Mouse (Mus musculus): Measurements from ENCODE around the gene Gbp8. TPM values are rescaled to one million over a fixed set of nuclear protein-coding genes. Genes with fewer than 3 reads are reported as not detected.
"Not testable (repeated sequence)": the region's sequence is repeated elsewhere in the genome, so short reads cannot be mapped to it uniquely, and the experiment has no call there.

Gbp8 gene
- 1.2 and 1.4 TPM in 2 replicates for polyA plus RNA-seq (2014; fragmentation: Nextera tagmentation; extraction: Ambion mirVana)

- not testable (repeated sequence) for H3K4me2 ChIP-seq (replicated peaks; ENCODE audit: low read depth, low read length); H3K4me3 ChIP-seq (ENCODE audit: low read depth, low read length); H3K27ac ChIP-seq (ENCODE audit: low read length); H3K9ac ChIP-seq (replicated peaks; ENCODE audit: low read depth, low read length); H3K9me3 ChIP-seq (ENCODE audit: control insufficient read depth, low read depth, low read length); H3K36me3 ChIP-seq (ENCODE audit: control insufficient read depth, insufficient read depth, low read length); H3K4me1 ChIP-seq (ENCODE audit: control insufficient read depth, insufficient read depth, low read length); H3K27me3 ChIP-seq (ENCODE audit: control insufficient read depth, insufficient read depth, low read length); ATAC-seq (ENCODE audit: insufficient number of reproducible peaks, insufficient read depth, low FRiP score, low read depth)
- WGBS = 19% methylated on average over 2 of the region's 2 CpGs
Measured at GRCm38 (mm10) chr5:105139409-105140088, at the start of gene Gbp8, which contains the start of the genes Gbp9 and Gbp4. Gene Gbp8, minus strand, starts transcription at chr5:105139540. Gene Gbp9, minus strand, starts transcription at chr5:105139539. Gene Gbp4, minus strand, starts transcription at chr5:105139586.

GRCm38 (mm10) chr5:105181446-105181845, 42.1 kb upstream of the Gbp8 start:
- no peak overlapping the region for H3K27ac ChIP-seq (ENCODE audit: low read length)
- no peak for ATAC-seq (ENCODE audit: insufficient number of reproducible peaks, insufficient read depth, low FRiP score, low read depth)
- no peaks in the 10 kb centered on the region for H3K36me3 ChIP-seq (ENCODE audit: control insufficient read depth, insufficient read depth, low read length)
- H3K9me3 ChIP-seq (ENCODE audit: control insufficient read depth, low read depth, low read length) = no peaks in the 10 kb centered on the region
- H3K4me1 ChIP-seq (ENCODE audit: control insufficient read depth, insufficient read depth, low read length) = no peaks in the 10 kb centered on the region
- no peaks in the 10 kb centered on the region for H3K27me3 ChIP-seq (ENCODE audit: control insufficient read depth, insufficient read depth, low read length)
- H3K9ac ChIP-seq (replicated peaks; ENCODE audit: low read depth, low read length) = no peak overlapping the region
- H3K4me3 ChIP-seq (ENCODE audit: low read depth, low read length) = no peak overlapping the region
- H3K4me2 ChIP-seq (replicated peaks; ENCODE audit: low read depth, low read length) = no peak overlapping the region

GRCm38 (mm10) chr5:105156582-105156981, 17.2 kb upstream of the Gbp8 start:
- Histone ChIP-seq H3K4me3 (ENCODE audit: low read depth, low read length) (no peak overlapping the region), H3K4me1 (ENCODE audit: control insufficient read depth, insufficient read depth, low read length) (no peaks in the 10 kb centered on the region), H3K27ac (ENCODE audit: low read length) (no peak overlapping the region), H3K9ac (replicated peaks; ENCODE audit: low read depth, low read length) (no peak overlapping the region), H3K9me3 (ENCODE audit: control insufficient read depth, low read depth, low read length) (no peaks in the 10 kb centered on the region), H3K36me3 (ENCODE audit: control insufficient read depth, insufficient read depth, low read length) (no peaks in the 10 kb centered on the region), H3K4me2 (replicated peaks; ENCODE audit: low read depth, low read length) (no peak overlapping the region), H3K27me3 (ENCODE audit: control insufficient read depth, insufficient read depth, low read length) (no peaks in the 10 kb centered on the region)
- ATAC-seq (ENCODE audit: insufficient number of reproducible peaks, insufficient read depth, low FRiP score, low read depth) = no peak
- 80% methylated on average over 5 of the region's 5 CpGs for WGBS

- Histone ChIP-seq H3K9ac (replicated peaks; ENCODE audit: low read depth, low read length) (no peak overlapping the region), H3K4me3 (ENCODE audit: low read depth, low read length) (no peak overlapping the region), H3K4me2 (replicated peaks; ENCODE audit: low read depth, low read length) (no peak overlapping the region), H3K27me3 (ENCODE audit: control insufficient read depth, insufficient read depth, low read length) (no peaks in the 10 kb centered on the region), H3K9me3 (ENCODE audit: control insufficient read depth, low read depth, low read length) (no peaks in the 10 kb centered on the region), H3K27ac (ENCODE audit: low read length) (no peak overlapping the region), H3K4me1 (ENCODE audit: control insufficient read depth, insufficient read depth, low read length) (no peaks in the 10 kb centered on the region), H3K36me3 (ENCODE audit: control insufficient read depth, insufficient read depth, low read length) (no peaks in the 10 kb centered on the region)
- no peak for ATAC-seq (ENCODE audit: insufficient number of reproducible peaks, insufficient read depth, low FRiP score, low read depth)
Measured at GRCm38 (mm10) chr5:105154049-105154448, 14.7 kb upstream of the Gbp8 start.

- H3K36me3 ChIP-seq (ENCODE audit: control insufficient read depth, insufficient read depth, low read length); H3K27me3 ChIP-seq (ENCODE audit: control insufficient read depth, insufficient read depth, low read length); H3K4me1 ChIP-seq (ENCODE audit: control insufficient read depth, insufficient read depth, low read length); H3K9ac ChIP-seq (replicated peaks; ENCODE audit: low read depth, low read length); ATAC-seq (ENCODE audit: insufficient number of reproducible peaks, insufficient read depth, low FRiP score, low read depth); H3K4me2 ChIP-seq (replicated peaks; ENCODE audit: low read depth, low read length); H3K27ac ChIP-seq (ENCODE audit: low read length); H3K9me3 ChIP-seq (ENCODE audit: control insufficient read depth, low read depth, low read length); H3K4me3 ChIP-seq (ENCODE audit: low read depth, low read length): not testable (repeated sequence)
- 58% methylated on average over 2 of the region's 2 CpGs for WGBS
Measured at GRCm38 (mm10) chr5:105148062-105148461, 8.7 kb upstream of the Gbp8 start.

- no peak for ATAC-seq (ENCODE audit: insufficient number of reproducible peaks, insufficient read depth, low FRiP score, low read depth)
- H3K27ac ChIP-seq (ENCODE audit: low read length) = no peak overlapping the region
- no peak overlapping the region for H3K4me3 ChIP-seq (ENCODE audit: low read depth, low read length)
- no peak overlapping the region for H3K4me2 ChIP-seq (replicated peaks; ENCODE audit: low read depth, low read length)
- no peaks in the 10 kb centered on the region for H3K36me3 ChIP-seq (ENCODE audit: control insufficient read depth, insufficient read depth, low read length)
- no peaks in the 10 kb centered on the region for H3K4me1 ChIP-seq (ENCODE audit: control insufficient read depth, insufficient read depth, low read length)
- H3K9me3 ChIP-seq (ENCODE audit: control insufficient read depth, low read depth, low read length) = no peaks in the 10 kb centered on the region
- no peak overlapping the region for H3K9ac ChIP-seq (replicated peaks; ENCODE audit: low read depth, low read length)
- H3K27me3 ChIP-seq (ENCODE audit: control insufficient read depth, insufficient read depth, low read length) = no peaks in the 10 kb centered on the region
Measured at GRCm38 (mm10) chr5:105146447-105146846, 7.1 kb upstream of the Gbp8 start.

GRCm38 (mm10) chr5:105145731-105146130, 6.4 kb upstream of the Gbp8 start:
- H3K4me2 ChIP-seq (replicated peaks; ENCODE audit: low read depth, low read length); ATAC-seq (ENCODE audit: insufficient number of reproducible peaks, insufficient read depth, low FRiP score, low read depth); H3K36me3 ChIP-seq (ENCODE audit: control insufficient read depth, insufficient read depth, low read length); H3K4me1 ChIP-seq (ENCODE audit: control insufficient read depth, insufficient read depth, low read length); H3K27me3 ChIP-seq (ENCODE audit: control insufficient read depth, insufficient read depth, low read length); H3K4me3 ChIP-seq (ENCODE audit: low read depth, low read length); H3K9ac ChIP-seq (replicated peaks; ENCODE audit: low read depth, low read length); H3K27ac ChIP-seq (ENCODE audit: low read length); H3K9me3 ChIP-seq (ENCODE audit: control insufficient read depth, low read depth, low read length): not testable (repeated sequence)
- 48% methylated on average over 3 of the region's 3 CpGs for WGBS

- WGBS = 57% methylated on average over 2 of the region's 2 CpGs
- H3K4me2 ChIP-seq (replicated peaks; ENCODE audit: low read depth, low read length); H3K9ac ChIP-seq (replicated peaks; ENCODE audit: low read depth, low read length); ATAC-seq (ENCODE audit: insufficient number of reproducible peaks, insufficient read depth, low FRiP score, low read depth); H3K36me3 ChIP-seq (ENCODE audit: control insufficient read depth, insufficient read depth, low read length); H3K27me3 ChIP-seq (ENCODE audit: control insufficient read depth, insufficient read depth, low read length); H3K9me3 ChIP-seq (ENCODE audit: control insufficient read depth, low read depth, low read length); H3K27ac ChIP-seq (ENCODE audit: low read length); H3K4me1 ChIP-seq (ENCODE audit: control insufficient read depth, insufficient read depth, low read length); H3K4me3 ChIP-seq (ENCODE audit: low read depth, low read length): not testable (repeated sequence)
Measured at GRCm38 (mm10) chr5:105140089-105140810, 910 bp upstream of the Gbp8 start.

Data from stomach, embryonic 14.5 days (tissue).